Mouse (Mus musculus) heart, adult 9 months (tissue): ENCODE measurements around the gene Arih2.
A peak's percentile ranks its signal among the peaks of the same experiment; 100 is the strongest.

Source experiments
- DNase-seq, 2 experiments: peaks; one replicate each; pipeline ENCODE4 v3.0.0; 2022; ENCODE audit warnings: low spot score in 2 of 2

Gene Arih2

DNA sequence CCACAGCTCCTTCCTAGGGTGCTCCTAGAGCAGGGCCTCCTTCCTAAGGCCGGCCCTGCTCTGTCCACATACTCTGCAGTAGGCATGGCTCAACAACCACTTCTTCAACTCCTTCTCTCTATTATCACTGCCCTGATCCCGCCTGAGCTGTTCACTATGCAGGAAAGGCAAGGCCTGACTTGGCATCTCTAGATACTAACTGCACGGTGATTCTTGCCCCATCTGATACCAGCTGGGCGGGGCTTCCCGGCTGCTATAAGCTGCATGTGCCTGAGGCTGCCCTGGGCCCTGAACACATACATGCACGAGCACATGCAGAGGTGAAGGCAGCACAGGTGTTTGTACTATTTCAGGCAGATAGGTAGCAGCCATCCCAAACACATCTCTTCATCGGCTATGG is 85.1 kb downstream of the Arih2 start:
- DNase-seq, result no peak

DNA sequence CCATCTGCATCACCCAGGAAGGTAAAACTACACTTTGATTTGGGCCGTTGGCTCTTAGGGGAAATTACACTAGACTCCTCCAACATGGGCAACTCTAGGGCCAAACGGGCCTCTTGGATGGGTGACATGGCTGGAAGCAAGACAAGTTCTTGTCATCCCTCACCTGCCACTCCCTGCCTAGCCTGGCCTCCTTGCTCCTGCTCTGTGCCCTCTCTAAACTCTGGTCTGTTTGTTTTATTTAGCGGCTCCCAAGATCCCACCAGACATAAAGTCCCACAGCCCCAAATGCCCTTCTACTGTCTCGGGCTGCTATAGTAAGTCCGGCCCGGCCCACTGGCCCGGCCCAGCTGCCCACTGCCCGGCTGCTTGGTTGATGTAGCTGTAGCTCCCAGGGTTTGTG is 85.5 kb downstream of the Arih2 start:
- no peak for DNase-seq

DNA sequence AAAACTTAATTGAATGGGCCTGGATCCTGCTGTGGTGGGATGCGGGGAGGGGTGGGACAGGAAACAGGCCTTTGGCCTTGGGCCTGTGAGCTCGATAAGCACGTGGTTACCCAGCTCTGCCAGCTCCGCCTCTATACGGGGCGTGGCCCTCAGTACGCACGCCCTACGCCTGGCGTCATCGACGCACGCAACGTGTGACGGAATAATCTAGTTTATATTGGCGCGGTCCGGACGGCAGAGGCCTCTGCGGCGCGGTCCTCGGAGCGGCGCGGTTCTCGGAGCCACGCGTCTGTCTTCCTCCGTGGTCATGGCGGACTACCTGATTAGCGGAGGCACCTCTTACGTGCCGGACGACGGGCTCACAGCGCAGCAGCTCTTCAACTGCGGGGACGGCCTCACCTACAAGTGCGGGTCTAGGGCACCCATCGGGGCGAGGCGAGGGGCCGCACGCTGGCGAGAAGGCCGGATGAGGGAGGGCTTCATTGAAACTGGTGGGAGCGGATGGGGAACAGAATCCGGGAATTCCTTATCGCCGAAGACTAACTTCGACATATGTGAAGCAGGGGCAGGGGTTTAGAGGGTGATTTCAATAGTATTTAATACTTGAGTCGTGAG is 88.9 kb downstream of the Arih2 start, which contains the start of gene Impdh2:
Gene Impdh2, plus strand, starts transcription at position 60 of the 615 bp plus-strand sequence.
- DNase-seq, result peak; percentile 97

DNA sequence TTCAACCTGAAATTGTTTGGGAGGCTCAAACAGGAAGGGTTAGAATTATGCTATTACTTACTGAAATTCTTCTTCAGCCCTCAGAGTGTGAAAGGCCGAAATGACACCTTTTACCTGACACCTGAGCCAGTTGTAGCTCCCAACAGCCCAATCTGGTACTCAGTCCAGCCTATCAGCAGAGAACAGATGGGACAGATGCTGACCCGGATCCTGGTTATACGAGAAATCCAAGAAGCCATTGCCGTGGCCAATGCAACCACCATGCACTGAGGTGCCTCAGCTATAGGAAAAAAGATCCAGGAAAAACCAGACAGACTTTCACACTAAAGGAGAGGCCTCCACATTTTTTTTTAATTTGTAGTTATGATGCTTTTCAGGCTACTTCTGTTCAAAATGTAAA is 90.0 kb downstream of the Arih2 start:
- no peak for DNase-seq
